Mouse (Mus musculus): ENCODE results near the gene Ccr7. TPM values are rescaled to one million over a fixed set of nuclear protein-coding genes. Genes with fewer than 3 reads are reported as not detected.
A peak's percentile ranks its signal among the peaks of the same experiment; 100 is the strongest.

Gene Ccr7
- polyA plus RNA-seq, 1 experiment from 2014 or later, result not detected

GRCm38 (mm10) chr11:99113111-99113510 is 41.8 kb downstream of the Ccr7 start:
- H3K4me3 ChIP-seq (ENCODE audit: low read depth, low read length), result no peak overlapping the region
- H3K4me2 ChIP-seq (ENCODE audit: low read depth, low read length), result no peak overlapping the region
- H3K36me3 ChIP-seq (ENCODE audit: control insufficient read depth, insufficient read depth, low read length), result no peaks in the 10 kb centered on the region
- ATAC-seq (ENCODE audit: low read depth), result no peak
- H3K27me3 ChIP-seq (ENCODE audit: control insufficient read depth, insufficient read depth, low read length), result no peaks in the 10 kb centered on the region
- H3K27ac ChIP-seq (ENCODE audit: low read depth, low read length), result 0 out of 2 replicates have a peak overlapping the region, but pooled peaks have one; percentile 16
- H3K9ac ChIP-seq (replicated peaks; ENCODE audit: low read depth, low read length), result no peak overlapping the region
- no peaks in the 10 kb centered on the region for H3K9me3 ChIP-seq (ENCODE audit: control insufficient read depth, low read length)
- H3K4me1 ChIP-seq (ENCODE audit: control insufficient read depth, insufficient read depth, low read length), result 0 out of 2 replicates have a peak, but pooled peaks cover 4% of the 10 kb centered on the region
- WGBS, result 2% methylated on average over 3 of the region's 3 CpGs

GRCm38 (mm10) chr11:99112700-99113099 is 42.2 kb downstream of the Ccr7 start:
- no peaks in the 10 kb centered on the region for H3K36me3 ChIP-seq (ENCODE audit: control insufficient read depth, insufficient read depth, low read length)
- no peaks in the 10 kb centered on the region for H3K9me3 ChIP-seq (ENCODE audit: control insufficient read depth, low read length)
- H3K4me3 ChIP-seq (ENCODE audit: low read depth, low read length), result no peak overlapping the region
- no peak for ATAC-seq (ENCODE audit: low read depth)
- no peak overlapping the region for H3K4me2 ChIP-seq (ENCODE audit: low read depth, low read length)
- H3K4me1 ChIP-seq (ENCODE audit: control insufficient read depth, insufficient read depth, low read length), result 0 out of 2 replicates have a peak, but pooled peaks cover 4% of the 10 kb centered on the region
- 0 out of 2 replicates have a peak overlapping the region, but pooled peaks have one; percentile 16 for H3K27ac ChIP-seq (ENCODE audit: low read depth, low read length)
- H3K9ac ChIP-seq (replicated peaks; ENCODE audit: low read depth, low read length), result no peak overlapping the region
- H3K27me3 ChIP-seq (ENCODE audit: control insufficient read depth, insufficient read depth, low read length), result no peaks in the 10 kb centered on the region
- 16% methylated on average over 5 of the region's 5 CpGs for WGBS

- Histone ChIP-seq H3K36me3 (ENCODE audit: control insufficient read depth, insufficient read depth, low read length) (no peaks in the 10 kb centered on the region), H3K4me2 (ENCODE audit: low read depth, low read length) (no peak overlapping the region), H3K9ac (replicated peaks; ENCODE audit: low read depth, low read length) (no peak overlapping the region), H3K9me3 (ENCODE audit: control insufficient read depth, low read length) (no peaks in the 10 kb centered on the region), H3K27me3 (ENCODE audit: control insufficient read depth, insufficient read depth, low read length) (no peaks in the 10 kb centered on the region), H3K4me1 (ENCODE audit: control insufficient read depth, insufficient read depth, low read length) (0 out of 2 replicates have a peak, but pooled peaks cover 4% of the 10 kb centered on the region), H3K27ac (ENCODE audit: low read depth, low read length) (no peak overlapping the region), H3K4me3 (ENCODE audit: low read depth, low read length) (no peak overlapping the region)
- no peak for ATAC-seq (ENCODE audit: low read depth)
- 88% methylated on average over 7 of the region's 7 CpGs for WGBS
These were observed 43.2 kb downstream of the Ccr7 start for GRCm38 (mm10) chr11:99111631-99112030.

GRCm38 (mm10) chr11:99111155-99111554 is 43.7 kb downstream of the Ccr7 start:
- Histone ChIP-seq H3K27ac (ENCODE audit: low read depth, low read length) (no peak overlapping the region), H3K9ac (replicated peaks; ENCODE audit: low read depth, low read length) (no peak overlapping the region), H3K36me3 (ENCODE audit: control insufficient read depth, insufficient read depth, low read length) (no peaks in the 10 kb centered on the region), H3K27me3 (ENCODE audit: control insufficient read depth, insufficient read depth, low read length) (no peaks in the 10 kb centered on the region), H3K4me1 (ENCODE audit: control insufficient read depth, insufficient read depth, low read length) (0 out of 2 replicates have a peak, but pooled peaks cover 4% of the 10 kb centered on the region), H3K4me3 (ENCODE audit: low read depth, low read length) (no peak overlapping the region), H3K4me2 (ENCODE audit: low read depth, low read length) (no peak overlapping the region), H3K9me3 (ENCODE audit: control insufficient read depth, low read length) (no peaks in the 10 kb centered on the region)
- ATAC-seq (ENCODE audit: low read depth), result no peak
- WGBS, result 58% methylated on average over 11 of the region's 11 CpGs

- no peak overlapping the region for H3K4me2 ChIP-seq (ENCODE audit: low read depth, low read length)
- no peak overlapping the region for H3K4me3 ChIP-seq (ENCODE audit: low read depth, low read length)
- H3K9me3 ChIP-seq (ENCODE audit: control insufficient read depth, low read length), result no peaks in the 10 kb centered on the region
- no peaks in the 10 kb centered on the region for H3K27me3 ChIP-seq (ENCODE audit: control insufficient read depth, insufficient read depth, low read length)
- no peaks in the 10 kb centered on the region for H3K36me3 ChIP-seq (ENCODE audit: control insufficient read depth, insufficient read depth, low read length)
- H3K4me1 ChIP-seq (ENCODE audit: control insufficient read depth, insufficient read depth, low read length), result 0 out of 2 replicates have a peak, but pooled peaks cover 4% of the 10 kb centered on the region
- 89% methylated on average over 15 of the region's 15 CpGs for WGBS
- H3K9ac ChIP-seq (replicated peaks; ENCODE audit: low read depth, low read length), result no peak overlapping the region
- H3K27ac ChIP-seq (ENCODE audit: low read depth, low read length), result no peak overlapping the region
- no peak for ATAC-seq (ENCODE audit: low read depth)
These were observed 44.3 kb downstream of the Ccr7 start for GRCm38 (mm10) chr11:99110370-99111110.

GRCm38 (mm10) chr11:99108296-99108695 is 46.6 kb downstream of the Ccr7 start:
- no peaks in the 10 kb centered on the region for H3K27me3 ChIP-seq (ENCODE audit: control insufficient read depth, insufficient read depth, low read length)
- no peak overlapping the region for H3K4me3 ChIP-seq (ENCODE audit: low read depth, low read length)
- H3K4me1 ChIP-seq (ENCODE audit: control insufficient read depth, insufficient read depth, low read length), result 0 out of 2 replicates have a peak, but pooled peaks cover 4% of the 10 kb centered on the region
- H3K36me3 ChIP-seq (ENCODE audit: control insufficient read depth, insufficient read depth, low read length), result no peaks in the 10 kb centered on the region
- no peak overlapping the region for H3K27ac ChIP-seq (ENCODE audit: low read depth, low read length)
- H3K4me2 ChIP-seq (ENCODE audit: low read depth, low read length), result no peak overlapping the region
- WGBS, result 67% methylated on average over 3 of the region's 3 CpGs
- no peaks in the 10 kb centered on the region for H3K9me3 ChIP-seq (ENCODE audit: control insufficient read depth, low read length)
- no peak overlapping the region for H3K9ac ChIP-seq (replicated peaks; ENCODE audit: low read depth, low read length)
- ATAC-seq (ENCODE audit: low read depth), result no peak

GRCm38 (mm10) chr11:99105981-99106726 is 48.7 kb downstream of the Ccr7 start:
- no peak overlapping the region for H3K4me3 ChIP-seq (ENCODE audit: low read depth, low read length)
- H3K4me2 ChIP-seq (ENCODE audit: low read depth, low read length), result no peak overlapping the region
- no peak overlapping the region for H3K9ac ChIP-seq (replicated peaks; ENCODE audit: low read depth, low read length)
- no peaks in the 10 kb centered on the region for H3K27me3 ChIP-seq (ENCODE audit: control insufficient read depth, insufficient read depth, low read length)
- no peaks in the 10 kb centered on the region for H3K4me1 ChIP-seq (ENCODE audit: control insufficient read depth, insufficient read depth, low read length)
- ATAC-seq (ENCODE audit: low read depth), result no peak
- H3K9me3 ChIP-seq (ENCODE audit: control insufficient read depth, low read length), result no peaks in the 10 kb centered on the region
- no peak overlapping the region for H3K27ac ChIP-seq (ENCODE audit: low read depth, low read length)
- WGBS, result 77% methylated on average over 12 of the region's 12 CpGs
- no peaks in the 10 kb centered on the region for H3K36me3 ChIP-seq (ENCODE audit: control insufficient read depth, insufficient read depth, low read length)

GRCm38 (mm10) chr11:99104609-99105410 is 50.1 kb downstream of the Ccr7 start:
- Histone ChIP-seq H3K4me1 (ENCODE audit: control insufficient read depth, insufficient read depth, low read length) (no peaks in the 10 kb centered on the region), H3K36me3 (ENCODE audit: control insufficient read depth, insufficient read depth, low read length) (no peaks in the 10 kb centered on the region), H3K4me2 (ENCODE audit: low read depth, low read length) (no peak overlapping the region), H3K9ac (replicated peaks; ENCODE audit: low read depth, low read length) (no peak overlapping the region), H3K27ac (ENCODE audit: low read depth, low read length) (no peak overlapping the region), H3K9me3 (ENCODE audit: control insufficient read depth, low read length) (no peaks in the 10 kb centered on the region), H3K27me3 (ENCODE audit: control insufficient read depth, insufficient read depth, low read length) (no peaks in the 10 kb centered on the region), H3K4me3 (ENCODE audit: low read depth, low read length) (no peak overlapping the region)
- no peak for ATAC-seq (ENCODE audit: low read depth)
- WGBS, result 79% methylated on average over 9 of the region's 9 CpGs
